Mouse (Mus musculus) forebrain, embryonic 15.5 days (tissue): ENCODE data around the gene Clint1. TPM values are rescaled to one million over a fixed set of nuclear protein-coding genes. Genes with fewer than 3 reads are reported as not detected.
A peak's percentile ranks its signal among the peaks of the same experiment; 100 is the strongest.

Source experiments
- ATAC-seq: fragments of 200-750 bp; cut with Nextera tagmentation; replicated peaks from 2 replicates; pipeline ENCODE4 v1.8.0; 2017; ENCODE audit warnings: mild to moderate bottlenecking, moderate TSS enrichment, moderate library complexity
- H3K27ac ChIP-seq: fragments of 300-500 bp; sonication (generic); replicated peaks from 2 replicates; pipeline ENCODE4 v1.5.1; 2015; ENCODE audit warnings: mild to moderate bottlenecking, inconsistent platforms
- H3K27me3 ChIP-seq: fragments of 300-500 bp; sonication (generic); 2 replicates; pipeline ENCODE4 v1.6.1; 2015; ENCODE audit warnings: inconsistent platforms
- H3K36me3 ChIP-seq: fragments of 300-500 bp; sonication (generic); 2 replicates; pipeline ENCODE4 v1.6.1; 2015; ENCODE audit warnings: mild to moderate bottlenecking, inconsistent platforms
- H3K4me1 ChIP-seq: fragments of 300-500 bp; sonication (generic); 2 replicates; pipeline ENCODE4 v1.6.1; 2015; ENCODE audit warnings: inconsistent platforms
- H3K4me2 ChIP-seq: fragments of 300-500 bp; sonication (generic); replicated peaks from 2 replicates; pipeline ENCODE4 v1.6.1; 2015; ENCODE audit warnings: mild to moderate bottlenecking, inconsistent platforms
- H3K4me3 ChIP-seq: fragments of 300-500 bp; sonication (generic); 2 replicates; pipeline ENCODE4 v1.5.1; 2015; ENCODE audit warnings: mild to moderate bottlenecking, inconsistent platforms
- H3K9ac ChIP-seq: fragments of 300-500 bp; sonication (generic); replicated peaks from 2 replicates; pipeline ENCODE4 v1.6.1; 2015; ENCODE audit warnings: mild to moderate bottlenecking, inconsistent platforms
- H3K9me3 ChIP-seq: fragments of 300-500 bp; sonication (generic); 2 replicates; pipeline ENCODE4 v1.6.1; 2016; ENCODE audit warnings: inconsistent platforms
- whole genome bisulfite sequencing: fragments of 180-500 bp; shearing (Covaris S2); methylation state at CpG from one replicate; pipeline ENCODE4 v1.1.7; 2015; ENCODE audit warnings: mixed read lengths; 5-methylcytosine and 5-hydroxymethylcytosine counted together
- polyA plus RNA-seq: library from polyadenylated mRNA; unstranded; fragments of >200 nt; fragmentation: Nextera tagmentation; extraction: Ambion mirVana; gene quantifications from 2 replicates; pipeline ENCODE4 v1.2.1, GENCODE M21; 2015

Gene Clint1
- polyA plus RNA-seq, 1 experiment from 2014 or later: 51.1 TPM

- ATAC-seq: no peak
- Histone ChIP-seq H3K27me3 (no peaks in the 10 kb centered on the region), H3K4me2 (no peak overlapping the region), H3K27ac (no peak overlapping the region), H3K9me3 (no peaks in the 10 kb centered on the region), H3K4me1 (peaks cover 20% of the 10 kb centered on the region), H3K9ac (no peak overlapping the region), H3K4me3 (no peak overlapping the region), H3K36me3 (no peaks in the 10 kb centered on the region)
- WGBS: 72% methylated on average over 3 of the region's 3 CpGs
Observed at GRCm38 (mm10) chr11:45849859-45850258, 2.0 kb upstream of the Clint1 start.

- Histone ChIP-seq H3K36me3 (no peaks in the 10 kb centered on the region), H3K9me3 (no peaks in the 10 kb centered on the region), H3K4me1 (peaks cover 23% of the 10 kb centered on the region), H3K27ac (no peak overlapping the region), H3K9ac (no peak overlapping the region), H3K27me3 (no peaks in the 10 kb centered on the region), H3K4me2 (no peak overlapping the region), H3K4me3 (no peak overlapping the region)
- ATAC-seq: no peak
- 48% methylated on average over 3 of the region's 3 CpGs for WGBS
Observed at GRCm38 (mm10) chr11:45850317-45850716, 1.5 kb upstream of the Clint1 start.

- peak overlapping the region; percentile 54 for H3K27ac ChIP-seq
- ATAC-seq: peak; percentile 82
Observed at GRCm38 (mm10) chr11:45852124-45852994, 508 bp downstream of the Clint1 start.

GRCm38 (mm10) chr11:45852995-45853317 lies 1.1 kb downstream of the Clint1 start:
- peak overlapping the region; percentile 77; the same call in 1 of the 2 replicates for H3K9ac ChIP-seq
- ATAC-seq: no peak

More at GRCm38 (mm10) chr11:45852124-45852994, 508 bp downstream of the Clint1 start:
- H3K9me3 ChIP-seq: no peaks in the 10 kb centered on the region
- peak overlapping the region; percentile 77 for H3K9ac ChIP-seq
- H3K4me1 ChIP-seq: peaks cover 27% of the 10 kb centered on the region
- peak overlapping the region; percentile 69 for H3K4me3 ChIP-seq
- H3K27me3 ChIP-seq: no peaks in the 10 kb centered on the region
- no peaks in the 10 kb centered on the region for H3K36me3 ChIP-seq
- 2% methylated on average over 47 of the region's 58 CpGs for WGBS
- H3K4me2 ChIP-seq: peak overlapping the region; percentile 54

GRCm38 (mm10) chr11:45853916-45854315 lies 2.1 kb downstream of the Clint1 start:
- H3K36me3 ChIP-seq: no peaks in the 10 kb centered on the region
- 94% methylated on average over 2 of the region's 2 CpGs for WGBS
- no peak overlapping the region for H3K4me3 ChIP-seq
- no peak for ATAC-seq
- no peak overlapping the region for H3K27ac ChIP-seq
- H3K9ac ChIP-seq: no peak overlapping the region
- peaks cover 27% of the 10 kb centered on the region for H3K4me1 ChIP-seq
- H3K9me3 ChIP-seq: no peaks in the 10 kb centered on the region
- H3K4me2 ChIP-seq: no peak overlapping the region
- H3K27me3 ChIP-seq: no peaks in the 10 kb centered on the region

More at GRCm38 (mm10) chr11:45852995-45853317, 1.1 kb downstream of the Clint1 start:
- peak overlapping the region; percentile 54 for H3K4me2 ChIP-seq
- H3K9me3 ChIP-seq: no peaks in the 10 kb centered on the region
- H3K4me1 ChIP-seq: peaks cover 27% of the 10 kb centered on the region
- no peaks in the 10 kb centered on the region for H3K27me3 ChIP-seq
- H3K36me3 ChIP-seq: no peaks in the 10 kb centered on the region
- 73% methylated on average over 6 of the region's 6 CpGs for WGBS
- H3K27ac ChIP-seq: no peak overlapping the region
- peak overlapping the region; percentile 69 for H3K4me3 ChIP-seq

- Histone ChIP-seq H3K4me1 (peaks cover 27% of the 10 kb centered on the region), H3K36me3 (no peaks in the 10 kb centered on the region), H3K9me3 (no peaks in the 10 kb centered on the region), H3K4me2 (no peak overlapping the region), H3K4me3 (no peak overlapping the region), H3K27me3 (no peaks in the 10 kb centered on the region), H3K27ac (no peak overlapping the region), H3K9ac (no peak overlapping the region)
- 92% methylated on average over 7 of the region's 7 CpGs for WGBS
- ATAC-seq: no peak
Observed at GRCm38 (mm10) chr11:45854381-45854780, 2.5 kb downstream of the Clint1 start.

- Histone ChIP-seq H3K4me3 (no peak overlapping the region), H3K4me1 (peaks cover 27% of the 10 kb centered on the region), H3K4me2 (no peak overlapping the region), H3K27me3 (no peaks in the 10 kb centered on the region), H3K27ac (no peak overlapping the region), H3K36me3 (no peaks in the 10 kb centered on the region), H3K9me3 (no peaks in the 10 kb centered on the region), H3K9ac (no peak overlapping the region)
- no peak for ATAC-seq
- WGBS: 82% methylated on average over 7 of the region's 7 CpGs
Observed at GRCm38 (mm10) chr11:45855407-45856148, 3.7 kb downstream of the Clint1 start.

GRCm38 (mm10) chr11:45856149-45856516 lies 4.3 kb downstream of the Clint1 start:
- Histone ChIP-seq H3K4me1 (peaks cover 27% of the 10 kb centered on the region), H3K27me3 (no peaks in the 10 kb centered on the region), H3K27ac (no peak overlapping the region), H3K4me2 (no peak overlapping the region), H3K9ac (no peak overlapping the region), H3K36me3 (no peaks in the 10 kb centered on the region), H3K9me3 (no peaks in the 10 kb centered on the region), H3K4me3 (no peak overlapping the region)
- ATAC-seq: no peak
- 84% methylated on average over 6 of the region's 6 CpGs for WGBS

GRCm38 (mm10) chr11:45861334-45861733 lies 9.5 kb downstream of the Clint1 start:
- H3K4me3 ChIP-seq: no peak overlapping the region
- no peak overlapping the region for H3K9ac ChIP-seq
- no peaks in the 10 kb centered on the region for H3K27me3 ChIP-seq
- no peaks in the 10 kb centered on the region for H3K36me3 ChIP-seq
- H3K27ac ChIP-seq: no peak overlapping the region
- ATAC-seq: no peak
- H3K4me2 ChIP-seq: no peak overlapping the region
- 0 out of 2 replicates have a peak, but pooled peaks cover 3% of the 10 kb centered on the region for H3K4me1 ChIP-seq
- H3K9me3 ChIP-seq: no peaks in the 10 kb centered on the region
- 86% methylated on average over 7 of the region's 7 CpGs for WGBS

- no peak overlapping the region for H3K4me2 ChIP-seq
Observed at GRCm38 (mm10) chr11:45864409-45864808, 12.6 kb downstream of the Clint1 start.

GRCm38 (mm10) chr11:45865861-45866260 lies 14.0 kb downstream of the Clint1 start:
- no peak overlapping the region for H3K4me2 ChIP-seq
- H3K36me3 ChIP-seq: no peaks in the 10 kb centered on the region
- 0 out of 2 replicates have a peak, but pooled peaks cover 5% of the 10 kb centered on the region for H3K4me1 ChIP-seq
- no peak overlapping the region for H3K4me3 ChIP-seq
- H3K27ac ChIP-seq: no peak overlapping the region
- H3K9me3 ChIP-seq: no peaks in the 10 kb centered on the region
- no peak for ATAC-seq
- WGBS: 88% methylated on average over 2 of the region's 2 CpGs
- H3K9ac ChIP-seq: no peak overlapping the region
- H3K27me3 ChIP-seq: no peaks in the 10 kb centered on the region

More at GRCm38 (mm10) chr11:45864409-45864808, 12.6 kb downstream of the Clint1 start:
- H3K27ac ChIP-seq: no peak overlapping the region
- no peaks in the 10 kb centered on the region for H3K27me3 ChIP-seq
- no peaks in the 10 kb centered on the region for H3K36me3 ChIP-seq
- H3K4me3 ChIP-seq: no peak overlapping the region
- H3K4me1 ChIP-seq: 0 out of 2 replicates have a peak, but pooled peaks cover 5% of the 10 kb centered on the region
- WGBS: 92% methylated on average over 3 of the region's 3 CpGs
- no peaks in the 10 kb centered on the region for H3K9me3 ChIP-seq
- ATAC-seq: no peak
- no peak overlapping the region for H3K9ac ChIP-seq

- Histone ChIP-seq H3K27ac (no peak overlapping the region), H3K9ac (no peak overlapping the region), H3K9me3 (no peaks in the 10 kb centered on the region), H3K36me3 (no peaks in the 10 kb centered on the region), H3K4me2 (no peak overlapping the region), H3K27me3 (no peaks in the 10 kb centered on the region), H3K4me3 (no peak overlapping the region), H3K4me1 (0 out of 2 replicates have a peak, but pooled peaks cover 5% of the 10 kb centered on the region)
- ATAC-seq: no peak
- WGBS: 78% methylated on average over 4 of the region's 4 CpGs
Observed at GRCm38 (mm10) chr11:45866534-45866933, 14.7 kb downstream of the Clint1 start.
